Mouse (Mus musculus) lung, postnatal 10 days (tissue): ENCODE data around the gene Gm9495.
A peak's percentile ranks its signal among the peaks of the same experiment; 100 is the strongest.
"Not testable (repeated sequence)": the region's sequence is repeated elsewhere in the genome, so short reads cannot be mapped to it uniquely, and the experiment has no call there.

ENCODE experiments used
- DNase-seq: peaks from one replicate; pipeline ENCODE4 v3.0.0; 2021

The Gm9495 gene

GRCm38 (mm10) chr8:69453465-69453864 is at the start of gene Gm9495:
Gene Gm9495 (minus strand): TSS chr8:69453565.
- not testable (repeated sequence) for DNase-seq

DNA sequence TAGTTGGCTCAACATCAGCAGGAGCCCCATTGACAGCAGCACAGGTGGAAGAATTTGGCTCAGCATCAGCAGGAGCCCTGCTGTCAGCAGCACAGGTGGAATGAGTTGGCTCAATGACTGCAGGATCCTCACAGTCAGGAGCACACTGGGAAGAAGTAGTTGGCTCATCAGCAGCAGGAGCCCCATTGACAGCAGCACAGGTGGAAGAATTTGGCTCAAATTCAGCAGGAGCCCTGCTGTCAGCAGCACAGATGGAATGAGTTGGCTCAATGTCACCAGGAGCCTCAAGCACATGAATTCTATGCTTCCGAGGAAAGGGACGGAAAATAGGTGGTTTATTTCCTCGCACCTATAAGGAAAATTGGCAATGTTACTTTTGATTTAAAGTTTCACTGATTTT is 21.6 kb upstream of the Gm9495 start:
- DNase-seq = not testable (repeated sequence)

GRCm38 (mm10) chr8:69420018-69420417 is 33.3 kb downstream of the Gm9495 start:
- peak; percentile 27 for DNase-seq

GRCm38 (mm10) chr8:69414326-69414725 is 39.0 kb downstream of the Gm9495 start:
- DNase-seq = no peak

DNA sequence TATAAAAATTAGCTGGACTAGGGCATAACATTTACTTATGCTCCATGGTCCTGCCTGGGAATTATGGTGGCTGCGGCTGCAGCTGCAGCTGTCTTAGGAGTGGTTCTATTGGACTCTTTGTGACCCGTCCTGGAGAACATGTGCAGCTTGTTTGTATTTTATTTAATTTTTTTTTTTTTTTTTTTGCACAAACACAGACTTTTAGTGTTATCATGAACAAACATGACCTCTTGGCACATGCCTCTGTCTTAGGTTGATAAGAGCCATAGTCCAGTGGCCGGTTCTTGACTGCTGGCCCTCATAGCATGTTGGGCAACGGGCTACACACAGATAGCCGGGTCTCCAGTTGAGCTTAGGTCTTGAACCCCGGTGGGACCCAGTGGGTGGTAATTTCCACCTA is 48.6 kb downstream of the Gm9495 start:
- no peak for DNase-seq

DNA sequence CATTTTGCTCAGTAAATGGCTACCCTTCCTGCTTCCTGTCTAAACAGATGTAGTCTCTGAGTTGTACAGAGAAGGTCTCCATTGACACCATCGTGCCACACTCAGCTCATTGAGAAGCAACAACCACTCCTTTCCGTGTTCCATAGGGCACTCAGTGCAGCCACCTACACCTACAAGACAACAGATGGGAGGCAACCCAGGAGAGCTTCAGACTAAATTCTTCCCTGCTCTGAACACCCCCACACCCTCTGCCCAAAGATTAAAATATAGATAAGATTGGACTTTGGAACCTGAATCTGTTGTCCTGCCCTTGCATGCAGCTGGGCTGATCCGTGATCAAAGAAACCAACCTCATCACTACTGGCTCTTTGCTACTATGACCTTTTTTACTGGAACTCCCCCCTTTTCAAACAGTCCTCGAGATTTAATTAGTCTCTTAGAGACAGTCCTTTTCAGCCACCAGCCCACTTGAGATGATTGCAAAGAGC is 53.4 kb downstream of the Gm9495 start:
- no peak for DNase-seq

DNA sequence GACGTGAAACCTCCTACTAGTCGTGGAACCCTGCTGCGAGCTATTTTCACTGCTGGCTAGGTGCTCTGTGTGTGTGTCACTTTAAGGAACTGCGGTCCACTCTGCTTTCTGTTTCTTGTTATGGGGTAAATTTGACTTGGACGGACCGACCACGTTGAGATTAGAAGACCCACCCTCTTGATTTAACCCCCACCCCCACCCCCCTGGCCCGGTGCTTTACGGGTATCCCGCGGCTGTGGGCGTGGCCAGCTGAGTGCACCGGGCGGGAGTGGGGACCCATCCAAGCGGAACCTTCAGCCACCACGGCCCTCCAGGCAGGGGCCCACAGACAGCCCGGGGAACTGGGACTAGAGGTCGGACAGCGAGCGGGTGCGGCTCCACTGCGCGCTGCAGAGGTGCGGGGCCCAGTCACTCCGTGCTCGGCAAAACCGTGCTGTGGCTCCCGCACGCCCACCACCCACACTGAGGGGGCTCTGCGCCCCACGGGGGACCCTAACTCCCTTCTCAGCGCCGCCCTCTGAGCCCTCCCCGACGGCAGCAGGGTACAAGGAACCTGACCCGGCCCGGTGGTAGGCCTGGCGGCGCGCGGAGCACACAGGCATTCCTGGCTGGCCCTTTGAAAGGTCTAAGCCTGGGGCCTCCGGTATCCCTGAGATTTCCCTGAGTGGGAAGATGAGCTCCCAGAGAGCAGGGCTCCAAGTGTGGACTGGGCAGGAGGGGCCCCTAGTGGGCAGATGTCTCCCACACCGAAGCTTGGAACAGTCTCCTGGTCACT is 54.0 kb downstream of the Gm9495 start:
- peak; percentile 73 for DNase-seq

- DNase-seq = no peak
These were observed 57.2 kb downstream of the Gm9495 start for GRCm38 (mm10) chr8:69396196-69396595.

GRCm38 (mm10) chr8:69395050-69395789 is 58.1 kb downstream of the Gm9495 start:
- peak; percentile 93 for DNase-seq

DNA sequence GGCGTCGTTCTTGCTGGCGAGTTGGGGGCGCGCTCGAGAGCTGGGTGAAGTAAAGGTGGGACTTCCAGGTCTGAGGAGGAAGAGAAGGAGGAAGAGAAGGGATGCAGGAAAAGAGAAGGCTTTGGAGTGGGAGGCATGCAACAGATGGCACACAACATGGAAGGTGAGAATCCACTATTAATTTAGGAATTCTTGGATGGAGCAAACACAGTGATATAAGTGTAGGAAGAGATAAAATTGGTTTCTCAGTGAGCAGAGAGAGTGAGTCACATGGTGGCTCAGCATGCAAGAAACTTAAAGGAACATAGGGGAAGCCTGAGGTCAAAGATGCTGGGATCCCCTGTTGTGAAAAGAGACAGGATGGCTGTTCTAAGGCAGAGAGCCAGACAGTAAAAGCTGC is 69.0 kb downstream of the Gm9495 start:
- no peak for DNase-seq
